Mouse (Mus musculus) liver, postnatal 0 days (tissue): ENCODE results near the gene Slc25a44. TPM values are rescaled to one million over a fixed set of nuclear protein-coding genes. Genes with fewer than 3 reads are reported as not detected.

Experiments
- ATAC-seq: fragments of 200-750 bp; cut with Nextera tagmentation; 2 replicates; pipeline ENCODE4 v1.8.0; 2017; ENCODE audit warnings: mild to moderate bottlenecking, moderate library complexity
- DNase-seq: peaks from one replicate; pipeline ENCODE4 v3.0.0-alpha.2; 2016
- H3K27ac ChIP-seq: fragments of 300-500 bp; sonication (generic); 2 replicates; pipeline ENCODE4 v1.5.1; 2014; ENCODE audit warnings: antibody characterized with exemption, moderate library complexity, mild to moderate bottlenecking, low read depth
- H3K27me3 ChIP-seq: fragments of 300-500 bp; sonication (generic); 2 replicates; pipeline ENCODE4 v1.6.1; 2014; ENCODE audit warnings: low read length, control low read depth, mixed read lengths; ENCODE audit not compliant: insufficient read depth
- H3K36me3 ChIP-seq: fragments of 300-500 bp; sonication (generic); replicated peaks from 2 replicates; pipeline ENCODE4 v1.6.1; 2014; ENCODE audit warnings: mild to moderate bottlenecking, control low read depth, low read length, moderate library complexity, mixed read lengths; ENCODE audit not compliant: insufficient read depth
- H3K4me1 ChIP-seq: fragments of 300-500 bp; sonication (generic); 2 replicates; pipeline ENCODE4 v1.6.1; 2014; ENCODE audit warnings: antibody characterized with exemption, mild to moderate bottlenecking, control low read depth; ENCODE audit not compliant: insufficient read depth
- H3K4me2 ChIP-seq: fragments of 300-500 bp; sonication (generic); 2 replicates; pipeline ENCODE4 v1.6.1; 2014; ENCODE audit warnings: low read depth, mild to moderate bottlenecking, low read length, moderate library complexity, mixed read lengths
- H3K4me3 ChIP-seq: fragments of 300-500 bp; sonication (generic); 2 replicates; pipeline ENCODE4 v1.5.1; 2014; ENCODE audit warnings: low read depth, low read length
- H3K9ac ChIP-seq: fragments of 300-500 bp; sonication (generic); replicated peaks from 2 replicates; pipeline ENCODE4 v1.6.1; 2014; ENCODE audit warnings: mild to moderate bottlenecking, moderate library complexity
- H3K9me3 ChIP-seq: fragments of 300-500 bp; sonication (generic); 2 replicates; pipeline ENCODE4 v1.6.1; 2016; ENCODE audit warnings: mild to moderate bottlenecking, control low read depth, low read length, mixed read lengths
- CTCF ChIP-seq: sonication (generic); IDR thresholded peaks from 2 replicates; pipeline ENCODE4 v1.5.1; 2016; ENCODE audit warnings: antibody characterized with exemption, low read depth
- EP300 ChIP-seq: IDR thresholded peaks from 2 replicates; pipeline ENCODE4 v1.6.1; 2016; ENCODE audit warnings: antibody characterized with exemption, low read depth, mild to moderate bottlenecking
- WGBS: fragments of 180-500 bp; shearing (Covaris S2); extraction: QIAGEN DNeasy Blood & Tissue Kit; methylation state at CpG from one replicate; pipeline ENCODE4 v1.1.7; 2014; ENCODE audit not compliant: insufficient replicate concordance; 5-methylcytosine and 5-hydroxymethylcytosine counted together
- microRNA-seq: library from miRNA; unstranded; fragments of <30 nt; microRNA quantifications from one replicate; pipeline ENCODE4, GENCODE M21; 2016
- polyA plus RNA-seq: library from polyadenylated mRNA; unstranded; fragments of >200 nt; fragmentation: Nextera tagmentation; extraction: Ambion mirVana; gene quantifications from 2 replicates; pipeline ENCODE4 v1.2.1, GENCODE M21; 2015

Slc25a44 gene
- polyA plus RNA-seq, 1 experiment from 2014 or later, result 9.0 TPM

GRCm38 (mm10) chr3:88364337-88364736 is 60.6 kb downstream of the Slc25a44 start, which contains the start of gene Paqr6:
Gene Paqr6 (plus strand): TSS chr3:88364584.
- H3K9ac ChIP-seq, result peak within 1 kb of the TSS; percentile 23; the same call in 1 of the 2 replicates
- peaks cover 35% of the 10 kb centered on the region for H3K36me3 ChIP-seq
- H3K4me3 ChIP-seq, result peak within 1 kb of the TSS; percentile 36
- H3K27me3 ChIP-seq, result peaks cover 14% of the 10 kb centered on the region
- WGBS, result 11% methylated on average over 16 of the region's 16 CpGs
- H3K4me2 ChIP-seq, result peak within 1 kb of the TSS; percentile 51
- H3K4me1 ChIP-seq, result peaks cover 22% of the 10 kb centered on the region
- H3K9me3 ChIP-seq, result no peaks in the 10 kb centered on the region
- peak; percentile 42 for ATAC-seq
- peak within 1 kb of the TSS; percentile 57 for H3K27ac ChIP-seq
- DNase-seq, result peak; percentile 85
- TF ChIP-seq EP300, result no peak
- TF ChIP-seq CTCF, result no peak

GRCm38 (mm10) chr3:88363700-88364099 is 61.2 kb downstream of the Slc25a44 start:
- Histone ChIP-seq H3K36me3 (peaks cover 42% of the 10 kb centered on the region), H3K9me3 (no peaks in the 10 kb centered on the region), H3K9ac (no peak overlapping the region), H3K4me1 (peaks cover 22% of the 10 kb centered on the region), H3K27ac (peak overlapping the region; percentile 57), H3K4me2 (peak overlapping the region; percentile 51), H3K4me3 (no peak overlapping the region), H3K27me3 (peaks cover 14% of the 10 kb centered on the region)
- ATAC-seq (peak; percentile 87), DNase-seq (peak; percentile 60)
- 44% methylated on average over 4 of the region's 4 CpGs for WGBS
- TF ChIP-seq EP300 (peak; percentile 80), CTCF (no peak)

- Histone ChIP-seq H3K9ac (no peak overlapping the region), H3K36me3 (peaks cover 60% of the 10 kb centered on the region), H3K4me1 (peaks cover 22% of the 10 kb centered on the region), H3K4me3 (no peak overlapping the region), H3K4me2 (no peak overlapping the region), H3K9me3 (no peaks in the 10 kb centered on the region), H3K27me3 (peaks cover 14% of the 10 kb centered on the region), H3K27ac (no peak overlapping the region)
- ATAC-seq, result no peak
- no peak for TF ChIP-seq EP300
- no peak for DNase-seq
- WGBS, result 81% methylated on average over 2 of the region's 2 CpGs
Measured at GRCm38 (mm10) chr3:88361612-88362313, 63.2 kb downstream of the Slc25a44 start.

- H3K4me1 ChIP-seq, result peaks cover 20% of the 10 kb centered on the region
Measured at GRCm38 (mm10) chr3:88361096-88361495, 63.8 kb downstream of the Slc25a44 start.

More at GRCm38 (mm10) chr3:88361096-88361495, 63.8 kb downstream of the Slc25a44 start:
- no peak for ATAC-seq
- no peak overlapping the region for H3K4me3 ChIP-seq
- no peak overlapping the region for H3K4me2 ChIP-seq
- H3K9me3 ChIP-seq, result no peaks in the 10 kb centered on the region
- no peak for DNase-seq
- no peak overlapping the region for H3K9ac ChIP-seq
- H3K27me3 ChIP-seq, result peaks cover 11% of the 10 kb centered on the region
- WGBS, result 41% methylated on average over 6 of the region's 6 CpGs
- H3K27ac ChIP-seq, result no peak overlapping the region
- no peak for TF ChIP-seq CTCF
- no peak for TF ChIP-seq EP300
- peaks cover 67% of the 10 kb centered on the region for H3K36me3 ChIP-seq

Small RNA genes within 50 kb of the gene (microRNA-seq; reads per million reads assigned to microRNA genes)
- gene Mir7011, result not detected

Other genes starting within 250 kb of the Slc25a44 start
- gene Rhbg, start 170.4 kb downstream of the Slc25a44 start, polyA plus RNA-seq, result 6.5 and 7.0 TPM in 2 replicates
- 0.64 and 1.0 TPM in 2 replicates for gene Gm38392, start 137.9 kb downstream of the Slc25a44 start, polyA plus RNA-seq
- 6.2 and 7.0 TPM in 2 replicates for gene Tsacc, start 128.1 kb downstream of the Slc25a44 start, polyA plus RNA-seq
- gene Cct3, start 128.0 kb downstream of the Slc25a44 start, polyA plus RNA-seq, result 138 and 151 TPM in 2 replicates
- 111 and 114 TPM in 2 replicates for gene Glmp, start 100.1 kb downstream of the Slc25a44 start, polyA plus RNA-seq
- gene Tmem79, start 89.0 kb downstream of the Slc25a44 start, polyA plus RNA-seq, result 1.4 TPM in 2 replicates
- 9.9 and 11.8 TPM in 2 replicates for gene Smg5, start 88.9 kb downstream of the Slc25a44 start, polyA plus RNA-seq
- gene Paqr6, start 60.6 kb downstream of the Slc25a44 start, polyA plus RNA-seq, result 1.7 and 2.0 TPM in 2 replicates
- gene Bglap3, start 52.4 kb downstream of the Slc25a44 start, polyA plus RNA-seq, result 0.43 and 0.62 TPM in 2 replicates
- gene Bglap2, start 46.4 kb downstream of the Slc25a44 start, polyA plus RNA-seq, result not detected in 2 replicates
- gene Bglap, start 40.7 kb downstream of the Slc25a44 start, polyA plus RNA-seq, result not detected in 2 replicates
- gene Pmf1, start 14.8 kb downstream of the Slc25a44 start, polyA plus RNA-seq, result 59.5 and 64.3 TPM in 2 replicates
- gene Sema4a, start 36.0 kb upstream of the Slc25a44 start, polyA plus RNA-seq, result 27.3 and 30.0 TPM in 2 replicates
- gene Lmna, start 84.8 kb upstream of the Slc25a44 start, polyA plus RNA-seq, result 68.4 and 73.4 TPM in 2 replicates
- 0.37 and 0.51 TPM in 2 replicates for gene Mex3a, start 107.3 kb upstream of the Slc25a44 start, polyA plus RNA-seq
- gene Rab25, start 123.2 kb upstream of the Slc25a44 start, polyA plus RNA-seq, result 0.13 and 0.29 TPM in 2 replicates
- 104 and 106 TPM in 2 replicates for gene Lamtor2, start 127.9 kb upstream of the Slc25a44 start, polyA plus RNA-seq
- 12.5 and 13.5 TPM in 2 replicates for gene Ubqln4, start 128.6 kb upstream of the Slc25a44 start, polyA plus RNA-seq
- gene Ssr2, start 150.7 kb upstream of the Slc25a44 start, polyA plus RNA-seq, result 141 and 155 TPM in 2 replicates
- 13.7 and 13.8 TPM in 2 replicates for gene Arhgef2, start 180.8 kb upstream of the Slc25a44 start, polyA plus RNA-seq
- gene Rxfp4, start 228.0 kb upstream of the Slc25a44 start, polyA plus RNA-seq, result not detected in 2 replicates